Mouse (Mus musculus) CD8-positive naive resting alpha-beta T cell, adult 2 months (primary cell): ENCODE results near the gene Ivd.
A peak's percentile ranks its signal among the peaks of the same experiment; 100 is the strongest.

Experiments used
- DNase-seq, 2 experiments: peaks; one replicate each; pipeline ENCODE4 v3.0.0; 2022; ENCODE audit warnings: low read depth in 2 of 2, low spot score in 2 of 2

Gene Ivd

DNA sequence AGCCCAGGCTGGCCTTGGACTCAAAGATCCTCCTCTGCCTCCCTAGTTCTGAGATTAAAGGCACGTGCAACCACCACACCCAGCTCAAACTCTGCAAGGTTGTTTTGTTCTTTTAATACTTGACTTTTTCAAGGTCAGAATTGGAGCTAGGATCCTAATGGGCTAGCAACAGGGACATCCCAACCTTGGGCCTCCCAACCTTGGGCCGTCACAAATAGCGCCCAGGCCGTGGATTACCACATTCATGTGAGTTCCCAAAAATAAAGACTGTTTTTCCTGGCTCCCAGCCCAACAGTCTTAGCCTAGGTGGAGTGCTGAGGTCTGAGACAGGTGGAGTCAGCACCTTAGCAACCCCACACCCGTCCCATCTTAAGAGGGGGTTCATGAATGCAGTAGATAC is 20.2 kb downstream of the Ivd start:
- DNase-seq = no peak

DNA sequence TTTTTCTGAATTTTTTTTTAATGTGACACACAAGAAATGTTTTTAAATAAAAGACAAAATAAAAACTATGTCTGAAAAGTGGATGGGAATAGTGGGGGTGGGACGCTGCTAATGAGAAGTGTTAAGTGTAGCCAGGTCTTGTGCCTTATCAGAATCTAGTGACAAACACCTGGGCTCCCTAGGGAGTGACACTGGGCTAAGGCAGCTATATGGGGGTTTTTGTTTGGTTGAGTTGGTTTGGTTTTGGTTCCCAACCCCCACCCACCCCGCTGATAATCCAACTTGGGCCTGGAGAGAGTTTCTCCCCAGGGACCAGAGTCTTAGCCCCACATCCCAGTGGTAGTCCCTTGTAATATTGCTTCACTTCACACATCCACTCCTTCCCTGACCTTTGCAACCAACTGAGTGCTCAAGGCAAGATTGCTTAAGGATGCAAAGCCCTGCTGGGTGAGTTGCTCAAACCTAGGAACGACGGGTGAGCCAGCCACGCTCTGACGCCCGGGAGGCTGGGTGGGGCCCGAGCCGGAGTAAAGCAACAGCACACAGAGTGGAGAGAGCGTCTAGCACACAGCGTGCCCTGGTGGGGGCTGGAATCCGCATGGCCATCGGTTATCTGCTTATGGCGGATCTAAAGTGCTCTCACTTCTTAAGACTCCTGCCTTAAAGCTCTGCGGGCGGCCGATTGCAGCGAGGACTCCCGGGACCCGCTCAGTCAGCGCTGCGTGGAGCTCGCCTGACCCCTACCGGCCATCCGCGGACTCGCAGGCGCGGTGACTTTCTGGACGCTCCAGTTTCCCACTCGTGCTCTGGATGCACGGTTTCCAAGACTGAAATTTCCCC is 21.3 kb downstream of the Ivd start:
- DNase-seq = peak; percentile 82 to 85

GRCm38 (mm10) chr2:118887440-118887839 is 25.7 kb downstream of the Ivd start:
- DNase-seq = no peak

DNA sequence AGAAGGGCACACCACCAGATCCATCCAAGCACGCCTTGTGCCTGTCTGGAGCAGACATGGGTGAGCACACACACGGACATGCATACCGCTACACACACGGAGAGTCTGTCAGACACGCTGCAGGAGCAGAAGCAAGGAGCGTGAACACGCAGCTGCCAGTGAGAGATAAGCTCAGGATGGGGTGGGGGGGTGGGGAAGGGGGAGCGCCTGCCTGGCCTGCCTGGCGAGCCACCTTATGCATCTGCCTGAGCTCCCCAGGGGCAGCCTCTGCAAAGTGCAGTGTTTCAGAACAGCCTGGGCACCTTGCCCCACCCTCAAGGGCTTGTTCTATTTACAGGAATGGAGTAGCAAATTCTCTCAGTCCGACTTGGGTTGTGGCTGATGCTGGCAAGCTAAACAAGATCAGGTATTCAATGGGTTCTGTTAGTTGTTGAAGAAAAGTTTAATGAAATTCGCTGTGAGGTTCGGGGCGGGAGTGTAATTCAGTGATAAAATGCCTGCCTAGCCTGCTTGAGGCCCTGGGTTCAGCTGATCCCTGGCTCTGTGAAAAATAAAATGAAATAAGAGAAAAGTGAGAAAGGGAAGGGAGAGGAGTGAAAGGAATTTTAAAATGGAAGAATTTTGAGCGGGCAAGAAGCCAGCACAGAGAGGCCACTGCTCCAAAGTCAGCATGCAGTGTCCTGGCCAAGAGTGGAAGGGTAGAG is 26.2 kb downstream of the Ivd start:
- DNase-seq = no peak

GRCm38 (mm10) chr2:118891173-118891572 is 29.4 kb downstream of the Ivd start:
- DNase-seq = no peak

GRCm38 (mm10) chr2:118895990-118896913 is 34.5 kb downstream of the Ivd start:
- peak; percentile 26 to 54 for DNase-seq

- peak in 1 of 2 experiments; percentile 15 for DNase-seq
These were observed 35.1 kb downstream of the Ivd start for GRCm38 (mm10) chr2:118896914-118897291.

GRCm38 (mm10) chr2:118897392-118897791 is 35.6 kb downstream of the Ivd start:
- no peak for DNase-seq

DNA sequence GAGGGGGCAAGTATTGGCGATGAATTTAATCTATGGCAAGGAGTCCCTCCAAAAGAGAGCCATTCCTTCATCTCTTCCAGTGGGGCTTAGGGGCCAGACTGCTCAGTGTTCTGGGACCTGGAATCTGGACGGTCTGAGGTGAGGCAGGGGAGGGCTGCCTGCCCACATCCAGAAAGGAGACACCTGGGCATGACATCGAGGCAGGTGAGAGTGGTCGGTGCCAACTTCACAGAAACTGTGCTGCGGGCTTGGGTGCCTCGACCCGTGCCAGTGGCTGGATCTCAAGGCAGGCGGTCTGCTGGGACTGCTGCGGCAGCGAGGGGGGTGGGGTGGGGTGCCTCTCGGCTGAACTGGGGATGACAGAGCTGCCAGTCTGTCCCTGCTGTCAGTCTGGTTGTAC is 36.1 kb downstream of the Ivd start:
- DNase-seq = no peak

GRCm38 (mm10) chr2:118898771-118899170 is 37.0 kb downstream of the Ivd start:
- no peak for DNase-seq

DNA sequence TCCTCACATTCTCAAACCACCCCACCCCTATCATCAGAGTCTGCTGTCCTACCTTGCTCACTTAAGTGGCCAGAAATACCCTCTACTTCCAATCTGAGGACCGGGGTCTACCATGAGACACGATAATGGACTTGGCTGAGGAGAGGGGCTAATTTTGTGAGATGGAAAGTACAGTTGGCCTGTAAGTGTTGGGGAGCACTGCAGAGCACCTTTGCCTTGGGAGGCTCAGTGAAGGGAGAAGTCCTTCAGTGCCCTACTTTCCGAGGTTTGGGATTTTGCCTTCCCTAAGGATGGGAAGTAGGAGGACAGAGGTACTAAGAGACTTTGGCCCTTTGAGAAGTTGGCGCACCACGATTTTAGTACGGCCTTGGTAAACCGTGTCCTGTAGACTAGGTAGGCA is 37.6 kb downstream of the Ivd start:
- DNase-seq = no peak

- peak; percentile 11 to 14 for DNase-seq
These were observed 38.4 kb downstream of the Ivd start, which contains the start of gene Bahd1 for GRCm38 (mm10) chr2:118899981-118900825. TSS of gene Bahd1 (plus strand) at chr2:118900377.

DNA sequence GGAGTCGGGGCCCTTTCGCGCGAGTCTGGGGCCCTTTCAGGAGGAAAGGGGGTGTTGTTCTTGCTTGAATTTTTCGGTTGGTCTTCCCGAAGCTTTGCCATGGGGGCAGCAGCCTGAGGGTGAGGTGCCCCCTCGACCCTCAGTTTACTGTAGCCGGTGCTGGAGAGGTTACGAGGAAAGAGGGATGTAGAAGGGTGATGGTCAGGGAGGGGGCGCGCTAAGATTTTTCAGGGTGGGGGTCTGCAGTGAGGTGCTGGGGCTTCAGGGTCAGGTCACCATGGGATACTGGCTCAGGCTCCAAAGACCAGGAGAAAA is 39.0 kb downstream of the Ivd start:
- no peak for DNase-seq

DNA sequence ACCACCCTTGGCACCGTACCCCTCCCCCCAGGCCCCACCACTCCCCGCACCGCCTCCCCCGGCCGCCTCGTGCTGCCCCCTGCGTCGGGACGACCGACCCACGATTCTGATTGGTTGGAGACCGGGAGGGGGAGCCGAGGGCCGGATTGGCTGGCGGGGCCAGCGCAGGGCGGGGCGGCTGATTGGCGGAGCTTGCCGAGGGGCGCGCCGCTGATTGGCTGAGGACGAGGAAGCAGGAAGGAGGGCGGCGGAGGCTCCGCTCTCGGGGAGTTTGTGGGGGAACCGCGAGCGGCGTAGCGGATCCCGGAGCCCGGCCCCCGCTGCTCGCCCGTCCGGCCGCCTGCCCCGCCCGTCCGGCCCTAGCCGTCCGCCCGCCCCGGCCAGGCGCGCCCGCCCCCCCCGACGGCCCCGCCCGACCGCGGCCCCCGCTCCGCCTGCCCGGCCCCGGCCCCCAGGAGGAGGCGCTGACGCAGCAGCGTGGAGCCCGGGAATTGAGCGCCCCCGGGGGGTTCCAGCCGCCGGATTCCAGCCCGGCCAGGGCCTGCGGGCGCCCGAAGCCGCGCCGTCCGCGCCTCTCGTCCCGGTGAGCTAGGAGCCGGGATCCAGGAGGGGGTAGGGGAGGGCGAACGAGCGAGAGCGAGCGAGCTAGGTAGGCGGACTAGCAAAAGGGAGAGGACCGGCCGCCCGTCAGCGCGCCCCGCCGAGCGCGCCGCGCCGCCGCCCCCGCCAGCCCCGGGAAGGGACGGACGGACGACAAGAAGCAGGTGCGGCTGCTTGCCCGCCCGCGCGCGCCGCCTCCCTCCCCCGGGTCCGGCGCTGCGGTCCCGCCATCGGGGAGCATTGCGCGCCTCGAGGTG is 39.6 kb downstream of the Ivd start:
- DNase-seq = peak; percentile 85 to 86

- peak in 1 of 2 experiments; percentile 6 for DNase-seq
These were observed 40.6 kb downstream of the Ivd start for GRCm38 (mm10) chr2:118902051-118903025.

DNA sequence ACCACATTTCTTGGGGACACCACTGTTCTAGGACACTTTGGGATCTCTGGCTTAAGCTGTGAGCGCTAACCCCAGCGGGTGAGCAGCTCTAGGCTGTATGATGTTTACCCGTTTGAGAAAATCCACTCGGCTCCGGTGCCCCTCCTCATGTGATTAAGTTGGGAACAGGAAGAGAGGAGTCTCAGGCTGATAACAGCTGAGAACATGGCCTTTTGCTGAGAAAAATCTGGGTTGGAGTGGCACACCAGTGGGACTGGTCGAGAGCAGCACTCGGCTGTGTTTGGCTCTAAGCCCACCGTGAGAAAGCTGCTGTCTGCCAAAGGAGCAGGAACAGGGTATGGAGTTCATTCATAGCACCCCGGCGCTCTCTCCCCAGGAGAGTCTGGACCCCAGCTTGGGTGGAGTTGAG is 41.6 kb downstream of the Ivd start:
- DNase-seq = no peak

DNA sequence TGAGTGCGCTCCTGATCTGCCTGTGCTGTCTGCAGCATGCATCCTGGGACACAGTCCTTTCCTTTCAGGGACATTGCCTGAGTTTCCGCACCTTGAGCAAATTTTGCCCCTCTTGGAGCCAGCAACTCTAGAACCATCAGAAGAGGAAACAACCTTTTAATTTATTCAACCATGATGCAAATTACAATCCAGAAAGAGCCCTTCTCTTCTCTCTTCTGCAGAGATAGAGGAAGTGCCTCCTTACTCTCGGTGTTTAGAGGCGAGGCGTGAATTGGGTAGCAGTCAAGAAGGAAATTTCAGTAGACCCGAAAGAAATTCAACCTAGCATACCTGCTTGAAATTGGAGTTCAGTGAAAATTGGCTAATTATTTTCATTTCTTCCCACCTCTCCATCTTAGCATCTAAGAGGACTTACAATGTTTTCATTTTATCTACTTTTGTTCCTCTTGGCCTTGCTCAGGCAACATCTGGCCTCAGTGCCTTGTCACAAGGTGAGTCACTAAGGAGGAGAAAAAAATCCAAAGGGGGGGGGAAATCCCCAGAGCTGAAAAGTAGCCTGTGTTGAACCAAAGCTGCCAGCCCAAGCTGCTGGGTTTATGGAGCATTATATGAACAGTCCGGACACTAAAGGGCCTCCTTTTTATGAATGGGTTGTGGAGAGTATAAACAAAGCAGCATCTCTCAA is 43.8 kb downstream of the Ivd start:
- DNase-seq = no peak

DNA sequence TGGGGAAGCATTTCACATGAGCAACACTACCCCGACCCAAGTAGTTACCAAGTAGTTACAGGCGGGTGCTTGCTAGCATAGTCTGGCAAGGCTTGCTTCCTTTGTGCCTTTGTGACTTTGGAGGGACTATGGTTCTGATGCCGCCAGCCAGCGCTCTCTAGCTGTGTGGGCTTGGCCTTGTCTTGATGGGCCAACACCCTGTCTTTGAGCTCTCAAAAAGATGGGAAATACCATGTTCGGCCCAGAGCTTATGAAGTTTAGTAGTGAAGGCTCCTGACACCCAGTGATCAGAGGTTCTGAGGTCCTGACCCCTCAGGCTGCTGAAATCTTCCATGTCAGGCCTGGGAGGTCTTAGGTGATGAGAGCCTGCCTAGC is 44.4 kb downstream of the Ivd start:
- DNase-seq = no peak
